Mouse (Mus musculus): Measurements from ENCODE around the gene Emilin2. TPM values are rescaled to one million over a fixed set of nuclear protein-coding genes. Genes with fewer than 3 reads are reported as not detected.
A peak's percentile ranks its signal among the peaks of the same experiment; 100 is the strongest.

The Emilin2 gene
- polyA plus RNA-seq, 1 experiment: 0.84 TPM

DNA sequence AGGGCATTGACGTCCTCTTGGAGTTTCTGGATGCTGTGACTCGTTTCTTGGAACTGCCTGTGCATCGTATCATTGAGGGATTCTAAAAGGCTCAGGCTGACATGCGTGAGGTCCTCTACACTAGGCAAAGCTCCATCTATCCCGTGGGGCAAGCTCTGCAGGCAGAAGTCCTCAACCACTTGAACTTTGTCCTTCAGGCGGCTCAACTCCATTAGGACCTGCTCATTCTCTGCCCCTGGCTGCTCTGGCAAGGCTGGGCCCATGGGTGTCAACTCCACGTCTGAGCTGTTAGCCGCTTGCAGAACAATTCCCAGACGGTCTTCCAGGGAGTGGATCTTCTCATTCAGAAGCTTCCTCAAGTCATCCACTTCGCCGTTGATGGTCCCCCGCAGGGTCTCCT, 37.9 kb downstream of the Emilin2 start:
- 85% methylated on average over 12 of the region's 12 CpGs for WGBS
- no peak for DNase-seq (ENCODE audit: low read depth, low spot score)

DNA sequence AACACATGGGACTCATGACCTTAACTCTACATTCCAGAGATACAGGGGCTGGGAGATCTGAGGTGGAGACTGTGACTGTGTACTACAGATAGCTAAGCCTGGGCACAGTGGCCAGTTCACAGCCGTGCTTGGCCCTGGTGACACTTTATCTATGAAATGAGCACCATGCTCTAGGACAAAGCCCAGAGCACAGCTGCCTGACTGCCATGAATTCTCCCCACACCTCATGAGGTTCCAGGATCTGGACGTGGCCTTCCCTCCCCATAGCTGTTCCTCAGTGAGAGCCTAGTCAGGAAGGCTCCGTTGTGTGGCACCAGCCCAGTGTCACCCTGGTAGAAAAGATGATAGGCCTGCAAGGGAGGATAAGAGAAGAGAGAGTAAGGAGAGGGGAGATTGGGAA, 43.2 kb downstream of the Emilin2 start:
- 85% methylated on average over 3 of the region's 3 CpGs for WGBS

DNA sequence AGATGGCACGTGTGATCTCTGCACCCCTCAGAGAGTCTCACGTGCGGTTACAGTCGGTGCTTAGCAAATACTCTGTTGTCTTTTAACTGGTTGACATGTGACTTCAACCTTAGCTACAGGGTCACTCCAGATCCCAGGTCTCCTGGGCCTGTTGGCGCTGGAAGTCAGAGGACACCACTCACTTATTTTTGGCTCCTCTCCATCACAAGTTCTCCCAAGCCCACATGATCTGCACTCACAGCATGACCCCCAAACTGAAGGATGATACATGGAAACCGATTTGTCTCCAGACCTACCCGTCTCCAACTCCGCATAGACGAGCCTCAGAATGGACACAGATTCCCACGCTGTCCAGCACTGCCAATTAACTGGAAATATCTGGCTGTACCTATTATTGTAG, 43.6 kb downstream of the Emilin2 start:
- WGBS: 87% methylated on average over 10 of the region's 10 CpGs

More for the DNA sequence above, 43.2 kb downstream of the Emilin2 start:
- DNase-seq (ENCODE audit: low read depth, low spot score): no peak

DNA sequence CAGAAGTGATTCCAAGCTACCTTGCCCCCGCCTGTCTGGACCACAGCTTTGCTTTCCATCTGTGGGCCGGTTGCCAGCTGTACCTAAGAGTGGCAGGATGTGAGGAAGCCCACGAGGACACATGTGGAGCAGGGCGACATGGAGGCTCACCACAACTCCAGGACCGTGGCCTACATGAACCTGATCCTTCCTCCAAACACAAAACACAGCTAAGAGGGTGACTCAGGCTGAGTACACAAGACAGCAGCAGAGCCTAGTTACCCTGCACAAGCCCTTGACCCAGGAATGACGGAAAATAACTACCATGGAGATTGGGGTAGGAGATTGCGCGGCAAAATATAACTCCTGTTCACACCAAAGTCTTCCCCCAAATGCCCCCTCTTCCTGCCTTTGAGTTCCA, 44.4 kb downstream of the Emilin2 start:
- no peak for DNase-seq (ENCODE audit: low read depth, low spot score)
- WGBS: 77% methylated on average over 8 of the region's 8 CpGs

More for the DNA sequence above, 43.6 kb downstream of the Emilin2 start:
- DNase-seq (ENCODE audit: low read depth, low spot score): no peak

DNA sequence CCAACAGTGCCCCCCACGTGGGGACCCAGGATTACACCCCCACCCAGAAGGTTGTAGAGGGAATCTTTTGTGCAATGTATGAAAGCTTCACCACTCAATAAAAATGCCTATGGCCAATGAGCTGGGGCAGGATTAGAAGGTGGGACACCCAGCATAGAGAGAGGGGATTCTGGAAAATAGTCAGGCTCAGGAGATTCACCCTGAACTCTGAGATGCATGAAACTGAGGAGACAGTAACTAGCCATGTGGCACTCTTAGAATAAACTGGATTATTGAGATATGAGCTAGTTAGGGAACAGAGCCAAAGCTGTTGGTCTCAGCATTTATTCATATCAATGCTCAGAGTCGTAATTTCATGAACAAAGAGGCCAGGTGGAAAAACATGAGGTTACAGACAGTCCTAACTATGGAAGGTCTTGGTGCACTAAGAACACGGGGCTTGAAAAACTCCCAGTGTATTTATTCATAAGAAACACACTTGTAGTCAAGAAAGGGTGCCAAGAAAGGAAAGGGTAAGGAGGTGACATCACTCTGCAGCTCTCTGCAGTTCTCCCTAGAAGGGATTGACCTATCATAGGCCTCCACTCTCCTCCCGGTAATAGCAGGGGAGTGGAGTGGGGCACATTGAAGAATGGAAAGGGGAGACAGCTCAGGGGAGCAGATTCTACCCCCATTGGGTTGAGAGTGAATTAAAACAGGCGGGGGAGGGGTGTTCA, 46.3 kb downstream of the Emilin2 start:
- 50% methylated on average over 5 of the region's 5 CpGs for WGBS
- DNase-seq (ENCODE audit: low read depth, low spot score): no peak

DNA sequence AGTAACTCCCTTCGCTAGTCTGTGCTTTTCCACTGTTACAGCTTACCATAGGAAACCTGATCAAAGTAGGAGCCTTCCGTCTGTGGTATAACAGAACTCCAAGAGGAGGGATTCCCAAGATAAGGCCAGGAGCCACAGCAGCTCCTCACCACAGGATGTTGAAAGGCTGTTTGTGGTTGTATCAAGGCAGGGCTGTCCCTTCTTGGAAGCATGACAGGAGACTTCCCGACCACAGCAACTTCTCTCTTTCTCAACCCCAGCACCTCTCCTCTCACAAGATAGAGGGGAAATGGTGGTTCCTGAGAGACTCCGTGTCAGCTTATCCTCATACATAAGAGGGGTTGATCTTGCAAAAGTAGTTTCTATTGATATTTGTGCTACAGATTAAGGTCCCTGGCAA, 47.0 kb downstream of the Emilin2 start:
- DNase-seq (ENCODE audit: low read depth, low spot score): no peak
- 76% methylated on average over 4 of the region's 4 CpGs for WGBS

DNA sequence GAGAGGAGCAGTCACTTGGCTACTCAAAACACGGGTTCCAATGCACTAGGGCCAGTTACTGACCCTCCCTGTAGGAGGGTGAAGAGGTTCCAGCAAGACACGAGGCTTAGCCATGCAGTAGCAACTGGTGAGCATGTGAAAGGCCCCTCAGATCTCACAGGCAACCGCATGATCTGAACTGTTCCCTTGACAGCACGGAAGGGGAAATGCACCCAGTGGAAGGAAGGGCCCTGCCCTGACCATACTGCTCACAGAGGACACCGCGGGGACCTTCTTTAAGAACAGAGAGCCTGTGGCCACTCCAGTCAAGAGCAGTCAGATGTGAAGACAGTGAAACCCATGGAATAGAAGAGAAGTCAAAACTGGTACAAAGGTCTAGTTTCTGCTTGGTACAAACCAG, 48.6 kb downstream of the Emilin2 start:
- WGBS: 69% methylated on average over 6 of the region's 6 CpGs

DNA sequence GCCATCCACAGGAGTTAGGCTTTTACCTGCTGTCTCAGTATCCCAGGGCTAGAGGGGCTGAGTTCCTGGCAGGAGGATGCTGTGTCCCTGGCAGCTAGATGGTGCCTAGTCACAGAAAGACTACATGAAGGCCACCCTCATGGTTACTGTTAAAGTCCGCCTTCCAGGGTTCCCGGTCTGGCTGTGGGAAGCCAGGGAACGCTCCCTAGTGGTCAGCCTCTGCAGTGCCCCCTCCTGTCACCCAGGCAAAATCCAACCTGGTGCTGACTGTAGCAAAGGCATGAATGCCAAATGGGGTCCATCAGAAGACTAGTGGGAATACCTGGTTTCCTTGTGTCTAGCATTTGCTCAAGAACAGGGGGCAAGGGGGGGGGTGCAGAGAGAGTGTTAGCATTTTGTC, 51.1 kb downstream of the Emilin2 start:
- 50% methylated on average over 3 of the region's 3 CpGs for WGBS
- DNase-seq (ENCODE audit: low read depth, low spot score): no peak

More for the DNA sequence above, 48.6 kb downstream of the Emilin2 start:
- no peak for DNase-seq (ENCODE audit: low read depth, low spot score)

DNA sequence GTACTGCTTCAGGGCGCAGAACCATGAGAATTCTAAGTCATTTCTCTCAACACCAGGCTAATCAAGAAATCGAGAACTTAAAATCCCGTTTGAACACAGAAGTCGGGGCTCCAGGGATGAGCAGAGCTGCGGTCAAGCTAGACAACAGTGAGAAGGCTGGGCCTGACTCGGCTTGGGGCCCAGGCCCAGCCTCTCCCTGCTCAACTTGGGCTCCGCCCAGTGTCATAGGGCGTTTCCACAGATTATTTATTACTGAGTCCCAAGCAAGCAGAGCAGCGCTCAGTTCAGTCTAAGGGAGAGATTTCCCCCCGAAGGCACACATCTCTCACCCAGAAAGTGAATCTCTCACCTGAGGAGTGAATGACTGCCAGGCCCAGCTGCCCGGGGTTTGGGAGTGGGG, 52.1 kb downstream of the Emilin2 start:
- DNase-seq (ENCODE audit: low read depth, low spot score): peak; percentile 28
- 29% methylated on average over 11 of the region's 11 CpGs for WGBS

DNA sequence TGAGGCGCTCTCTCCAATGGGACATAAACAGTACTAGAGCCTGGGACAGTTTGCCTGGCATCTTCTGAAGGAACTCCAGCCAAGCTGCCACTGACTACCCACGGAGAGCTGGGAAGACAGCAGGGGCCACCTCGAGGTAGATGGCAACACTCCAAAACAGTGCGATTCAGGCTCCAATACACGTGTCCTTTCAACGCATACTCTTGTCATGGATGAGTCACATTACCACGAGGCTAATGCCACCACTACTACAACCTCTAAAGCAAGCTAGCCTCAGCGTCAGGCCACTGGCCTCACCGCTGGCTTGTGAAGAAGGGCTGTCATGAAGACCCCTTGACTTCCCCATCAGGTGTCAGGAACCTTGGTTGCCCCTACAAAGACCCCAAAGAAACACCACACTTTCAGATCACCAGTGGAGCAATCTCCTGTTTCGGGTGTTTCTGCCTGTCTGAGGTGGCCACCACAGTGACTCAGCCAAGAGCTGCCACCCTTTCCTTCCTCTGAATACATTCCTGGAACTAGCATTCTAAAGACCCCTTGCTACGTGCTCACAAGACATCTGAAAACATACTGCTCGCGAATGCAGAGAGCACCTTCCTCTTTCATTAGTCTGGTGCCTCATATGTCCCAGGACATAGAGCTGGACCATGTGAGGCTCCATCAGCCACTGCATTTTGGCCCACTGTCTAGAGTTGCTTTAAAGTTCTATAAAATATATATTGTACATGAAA, 54.8 kb downstream of the Emilin2 start:
- DNase-seq (ENCODE audit: low read depth, low spot score): no peak
- WGBS: 72% methylated on average over 13 of the region's 13 CpGs

DNA sequence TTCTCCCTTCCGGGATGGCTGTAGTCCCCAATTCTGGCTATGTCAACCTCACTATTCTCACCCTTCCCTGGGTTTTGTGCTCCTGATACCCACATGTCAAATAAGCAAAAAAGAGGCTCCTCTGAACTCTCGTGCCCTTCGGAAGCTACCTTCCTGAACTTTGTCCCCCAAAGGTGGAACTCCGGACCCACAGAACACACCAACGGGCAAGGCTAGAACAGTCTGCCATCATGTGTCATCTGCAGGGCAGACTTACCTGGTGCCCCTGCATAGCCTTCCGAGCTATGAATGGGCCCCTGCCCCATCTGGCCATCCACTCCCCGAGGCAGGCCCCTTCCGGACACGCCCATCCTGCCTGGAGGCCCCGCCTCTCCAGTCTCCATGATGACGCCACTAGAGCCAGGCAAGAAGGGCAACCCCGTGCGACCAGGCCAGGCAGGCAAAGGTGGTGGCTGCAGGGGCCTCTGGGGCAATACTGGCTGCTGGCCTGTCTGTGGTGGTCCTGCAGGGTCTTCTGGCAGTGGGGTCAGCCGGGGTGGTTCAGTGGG, 55.6 kb downstream of the Emilin2 start:
- no peak for DNase-seq (ENCODE audit: low read depth, low spot score)
- WGBS: 75% methylated on average over 14 of the region's 14 CpGs

DNA sequence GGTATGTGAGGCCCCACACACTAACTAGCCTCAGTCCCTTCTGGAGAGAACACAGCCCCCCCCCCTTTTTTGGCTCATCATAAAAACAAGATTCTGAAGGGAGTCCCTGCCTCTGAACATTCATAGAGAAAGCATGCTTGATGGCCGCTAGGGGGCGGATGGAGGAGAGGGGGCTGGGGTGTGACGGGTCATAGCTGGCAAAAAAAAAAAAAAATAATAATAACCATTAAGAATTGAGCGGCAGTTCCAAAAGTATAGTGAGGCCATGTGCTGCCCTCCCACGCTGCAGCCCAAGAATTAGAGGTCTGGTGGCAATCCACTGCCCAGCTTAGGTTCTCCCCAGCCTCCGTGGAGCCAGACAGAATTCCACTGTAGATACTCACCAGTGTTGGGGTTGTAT, 57.0 kb downstream of the Emilin2 start:
- WGBS: 47% methylated on average over 6 of the region's 6 CpGs
- DNase-seq (ENCODE audit: low read depth, low spot score): no peak

DNA sequence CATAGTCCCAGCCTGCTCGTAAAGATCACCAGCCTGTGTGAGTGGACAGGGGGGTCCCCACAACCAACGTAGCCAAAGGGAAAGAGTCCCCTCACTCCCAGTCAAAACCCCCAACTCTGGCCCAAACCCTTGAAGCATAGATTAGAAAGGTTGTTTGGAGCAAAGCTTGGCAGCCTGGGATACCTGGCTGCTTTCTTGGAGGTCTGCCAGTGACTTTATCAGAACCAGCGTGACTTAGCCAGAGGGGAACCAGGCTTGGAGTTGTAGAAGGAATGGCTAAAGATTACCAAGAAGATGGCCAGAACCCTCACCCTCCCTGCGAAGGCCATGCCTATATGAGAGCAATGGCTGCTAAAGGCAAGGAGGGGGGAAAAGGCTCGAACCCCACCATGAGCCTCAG, 57.7 kb downstream of the Emilin2 start:
- 66% methylated on average over 5 of the region's 5 CpGs for WGBS
- no peak for DNase-seq (ENCODE audit: low read depth, low spot score)

DNA sequence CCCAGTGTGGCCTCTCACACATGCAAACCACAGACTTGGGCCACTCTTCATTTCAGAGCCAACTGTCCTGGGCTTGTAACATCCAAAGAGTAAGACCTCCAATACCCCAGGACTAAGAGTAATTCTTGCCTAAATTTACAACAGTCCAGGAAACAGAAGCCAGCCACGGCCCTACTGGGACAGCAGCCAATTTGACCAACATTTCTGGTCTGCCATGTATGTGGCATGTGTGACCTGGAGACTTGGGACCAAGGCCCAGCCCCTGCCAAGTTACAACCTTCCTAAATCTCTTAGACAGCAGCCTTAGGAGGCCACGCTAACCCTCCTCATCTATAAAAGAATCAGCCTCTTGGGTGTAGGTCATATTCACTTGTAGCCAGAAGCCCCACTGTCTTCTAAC, 58.4 kb downstream of the Emilin2 start:
- no peak for DNase-seq (ENCODE audit: low read depth, low spot score)
- WGBS: 56% methylated on average over 2 of the region's 2 CpGs

DNA sequence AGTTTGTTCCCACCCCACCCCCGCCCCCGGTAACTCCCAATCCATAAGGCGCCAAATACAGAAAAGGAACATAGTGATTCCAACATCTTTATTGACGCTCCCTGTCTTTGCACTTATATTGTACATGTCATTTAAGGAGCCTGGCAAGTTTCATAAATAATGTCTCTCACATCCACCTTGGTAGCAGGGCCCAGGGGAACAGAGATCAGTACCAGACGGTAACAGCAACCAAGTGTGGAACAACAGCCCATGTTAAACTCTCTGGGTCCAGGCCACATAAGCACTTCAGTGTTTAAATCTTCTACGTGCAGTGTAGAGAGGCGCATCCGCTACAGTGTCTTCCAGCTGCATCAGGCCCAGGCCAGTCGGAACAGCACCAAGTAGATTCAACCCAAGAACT, 59.7 kb downstream of the Emilin2 start:
- WGBS: 79% methylated on average over 9 of the region's 9 CpGs

DNA sequence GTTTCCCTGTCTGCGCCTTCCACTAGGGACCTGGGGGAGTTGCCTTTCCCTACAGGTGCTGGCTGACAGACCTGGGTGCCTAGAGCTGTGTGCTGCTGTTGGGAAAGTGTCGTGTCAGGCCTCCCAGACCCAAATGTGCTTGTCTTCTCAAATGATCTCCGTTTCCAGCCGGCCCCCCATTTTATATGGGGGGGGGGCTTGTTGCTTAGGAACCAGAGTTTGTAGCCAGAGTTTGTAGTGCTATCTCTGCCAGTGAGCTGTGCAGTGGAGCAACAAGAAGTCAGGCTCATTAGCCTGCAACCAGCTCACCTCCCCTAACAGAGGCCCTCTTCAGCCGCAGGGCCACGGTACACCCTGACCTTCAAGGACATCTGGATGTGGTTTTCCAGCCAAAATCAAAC, 60.2 kb downstream of the Emilin2 start:
- WGBS: 55% methylated on average over 6 of the region's 6 CpGs
- DNase-seq (ENCODE audit: low read depth, low spot score): no peak

More for the DNA sequence above, 59.7 kb downstream of the Emilin2 start:
- no peak for DNase-seq (ENCODE audit: low read depth, low spot score)

DNA sequence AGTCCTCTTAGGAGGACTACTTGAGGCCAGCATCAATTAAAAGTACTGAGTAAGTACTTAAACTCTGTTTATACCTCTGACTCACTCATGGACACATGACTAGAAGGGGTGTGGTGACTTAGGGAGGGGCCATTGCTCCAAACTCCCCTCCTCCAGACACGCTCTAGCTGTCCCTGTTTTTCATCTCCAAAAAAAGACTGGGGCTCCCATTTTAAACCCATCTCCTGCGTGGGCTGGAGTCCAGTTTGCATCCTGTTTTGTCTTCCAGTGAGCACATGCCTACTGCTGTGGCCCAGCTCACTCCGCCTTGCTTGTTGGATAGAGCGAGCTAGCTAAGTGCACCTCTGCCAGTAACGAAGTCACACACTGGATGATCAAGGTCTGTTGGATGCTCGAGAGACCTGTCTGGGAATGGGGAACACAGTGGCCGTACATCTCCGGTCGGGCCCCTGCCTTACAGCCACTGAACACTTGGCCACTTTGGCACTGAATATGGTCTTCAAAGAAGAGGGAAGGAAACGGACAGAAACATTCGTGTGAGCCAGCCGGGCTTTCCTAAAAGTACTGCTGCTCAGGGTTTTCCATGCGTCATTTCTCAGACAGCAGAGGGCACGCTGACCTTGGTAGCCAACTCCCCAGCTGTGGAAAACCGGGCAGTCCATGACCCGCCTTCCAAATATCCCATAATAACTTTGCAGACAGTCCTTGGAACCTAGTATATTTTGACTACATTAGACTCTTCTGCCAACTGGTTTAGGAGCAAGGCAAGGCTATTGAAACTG, 60.8 kb downstream of the Emilin2 start:
- peak; percentile 10 for DNase-seq (ENCODE audit: low read depth, low spot score)
- WGBS: 63% methylated on average over 16 of the region's 16 CpGs

DNA sequence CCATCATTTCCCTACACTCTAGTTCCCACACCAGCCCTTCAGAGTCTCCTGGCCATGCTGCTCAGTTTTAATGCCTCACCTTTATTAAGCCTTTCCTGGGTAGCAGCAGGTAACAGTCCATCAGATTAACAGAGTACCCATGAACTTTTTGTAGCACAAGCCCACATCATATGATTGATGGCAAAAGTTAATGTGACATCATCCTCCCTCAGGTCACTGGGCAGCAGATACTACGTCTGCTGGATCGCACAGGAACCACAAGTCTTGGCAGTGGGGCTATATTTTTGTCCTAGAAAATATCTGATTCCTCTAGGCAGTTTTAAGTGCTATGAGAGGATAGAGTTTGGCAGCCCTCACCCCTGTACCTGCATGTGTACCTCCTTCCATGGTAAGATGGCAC, 61.7 kb downstream of the Emilin2 start:
- no peak for DNase-seq (ENCODE audit: low read depth, low spot score)
- WGBS: 85% methylated on average over 2 of the region's 2 CpGs

DNA sequence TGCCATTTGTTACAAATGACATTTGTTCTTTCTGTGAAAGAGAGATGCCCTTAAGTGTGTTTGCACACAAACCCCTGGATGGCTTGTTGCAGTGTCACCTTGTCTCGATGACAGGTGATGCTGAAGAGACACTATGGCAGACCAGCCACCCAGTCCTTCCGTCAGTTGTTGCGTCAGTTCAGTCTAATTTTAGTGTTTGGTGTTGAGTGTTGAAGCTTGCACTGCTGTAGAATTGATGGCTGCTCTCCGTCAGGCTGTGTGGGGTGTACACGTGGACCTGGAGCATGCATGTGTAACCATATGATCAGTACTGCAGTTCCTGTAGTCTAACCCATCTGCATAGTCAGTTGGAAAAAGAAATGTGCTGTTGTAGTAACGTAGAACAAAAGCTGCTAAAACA, 62.8 kb downstream of the Emilin2 start:
- 93% methylated on average over 6 of the region's 6 CpGs for WGBS
- no peak for DNase-seq (ENCODE audit: low read depth, low spot score)

DNA sequence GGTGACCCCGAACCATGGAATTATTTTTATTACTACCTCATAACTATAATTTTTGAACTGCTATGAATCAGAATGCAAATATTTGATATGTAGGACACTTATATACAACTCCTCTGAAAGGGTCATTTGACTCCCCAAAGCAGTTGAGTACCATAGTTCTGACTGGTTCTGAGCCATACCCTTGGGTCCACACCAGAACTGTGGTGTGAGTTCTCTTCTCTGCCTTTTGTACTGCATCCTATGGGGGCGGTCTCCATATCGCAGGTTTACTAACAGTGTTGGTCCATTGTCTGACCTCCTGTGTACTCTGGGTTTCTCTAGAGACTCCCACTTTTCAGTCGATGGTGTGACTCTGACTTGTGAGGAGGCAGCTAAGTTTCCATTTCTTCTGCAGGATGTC, 65.8 kb downstream of the Emilin2 start:
- no peak for DNase-seq (ENCODE audit: low read depth, low spot score)
- WGBS: 87% methylated on average over 4 of the region's 4 CpGs

Measured in large intestine, adult 2 months (tissue).